Mouse (Mus musculus): ENCODE data around the gene Cby3.

- no peak for TF ChIP-seq GATA1 (IDR thresholded peaks at IDR 0.05; ENCODE audit: borderline replicate concordance, low read length)
- no peak for TF ChIP-seq FLI1 (IDR thresholded peaks at IDR 0.05; ENCODE audit: low read length)
Measured at GRCm38 (mm10) chr11:50322345-50322744, 31.9 kb upstream of the Cby3 start.
